Mouse (Mus musculus) embryonic fibroblast, embryonic 13.5 days (primary cell): ENCODE results near the gene H2afy.

Experiments
- CTCF ChIP-seq: IDR thresholded peaks from 2 replicates; pipeline ENCODE4 v1.5.1; 2011; ENCODE audit warnings: mild to moderate bottlenecking, control low read depth, low read length, moderate library complexity, borderline replicate concordance; ENCODE audit not compliant: insufficient read depth
- POLR2A ChIP-seq: IDR thresholded peaks from 2 replicates; pipeline ENCODE4 v1.6.1; 2011; ENCODE audit warnings: low read depth, mild to moderate bottlenecking, control low read depth, low read length, moderate library complexity

GRCm38 (mm10) chr13:56168403-56168781 lies 32.2 kb upstream of the H2afy start:
- TF ChIP-seq CTCF (no peak), POLR2A (no peak)
